Mouse (Mus musculus): ENCODE measurements around the gene Gigyf1. TPM values are rescaled to one million over a fixed set of nuclear protein-coding genes. Genes with fewer than 3 reads are reported as not detected.

Gigyf1 gene
- polyA plus RNA-seq (2015; fragmentation: Illumina TruSeq; extraction: RNeasy Lipid Tissue Mini Kit (QIAGEN cat#74804); ENCODE audit: insufficient read depth, low read depth, low replicate concordance) = 8.7 TPM

GRCm38 (mm10) chr5:137518436-137518835 is at the start of gene Gigyf1:
Gene Gigyf1 (plus strand): TSS chr5:137518548.

GRCm38 (mm10) chr5:137476964-137477363 is 41.4 kb upstream of the Gigyf1 start, which contains the start of gene Zan:
Gene Zan (minus strand): TSS chr5:137477064.

GRCm38 (mm10) chr5:137501709-137502666 is 16.4 kb upstream of the Gigyf1 start, which contains the start of gene Pop7:
Gene Pop7 (minus strand): TSS chr5:137502518.

GRCm38 (mm10) chr5:137533117-137533827 is 14.9 kb downstream of the Gigyf1 start, which contains the start of the genes Epo and Gnb2:
Gene Epo (minus strand): TSS chr5:137533242.
Gene Gnb2 (minus strand): TSS chr5:137533510.

GRCm38 (mm10) chr5:137553411-137553837 is 35.1 kb downstream of the Gigyf1 start, which contains the start of gene Actl6b:
Gene Actl6b (plus strand): TSS chr5:137553517.

GRCm38 (mm10) chr5:137569665-137570064 is 51.3 kb downstream of the Gigyf1 start, which contains the start of gene Tfr2:
Gene Tfr2 (plus strand): TSS chr5:137569840.

Other genes starting within 250 kb of the Gigyf1 start
- 3.5 TPM for gene Ache, start 231.0 kb upstream of the Gigyf1 start, polyA plus RNA-seq (2015; fragmentation: Illumina TruSeq; extraction: RNeasy Lipid Tissue Mini Kit (QIAGEN cat#74804); ENCODE audit: insufficient read depth, low read depth, low replicate concordance)
- gene Ufsp1, start 223.9 kb upstream of the Gigyf1 start, polyA plus RNA-seq (2015; fragmentation: Illumina TruSeq; extraction: RNeasy Lipid Tissue Mini Kit (QIAGEN cat#74804); ENCODE audit: insufficient read depth, low read depth, low replicate concordance) = 2.3 TPM
- 77.8 TPM for gene Srrt, start 210.9 kb upstream of the Gigyf1 start, polyA plus RNA-seq (2015; fragmentation: Illumina TruSeq; extraction: RNeasy Lipid Tissue Mini Kit (QIAGEN cat#74804); ENCODE audit: insufficient read depth, low read depth, low replicate concordance)
- gene Trip6, start 204.1 kb upstream of the Gigyf1 start, polyA plus RNA-seq (2015; fragmentation: Illumina TruSeq; extraction: RNeasy Lipid Tissue Mini Kit (QIAGEN cat#74804); ENCODE audit: insufficient read depth, low read depth, low replicate concordance) = 8.1 TPM
- 8.2 TPM for gene Slc12a9, start 185.0 kb upstream of the Gigyf1 start, polyA plus RNA-seq (2015; fragmentation: Illumina TruSeq; extraction: RNeasy Lipid Tissue Mini Kit (QIAGEN cat#74804); ENCODE audit: insufficient read depth, low read depth, low replicate concordance)
- 15.6 TPM for gene Ephb4, start 168.4 kb upstream of the Gigyf1 start, polyA plus RNA-seq (2015; fragmentation: Illumina TruSeq; extraction: RNeasy Lipid Tissue Mini Kit (QIAGEN cat#74804); ENCODE audit: insufficient read depth, low read depth, low replicate concordance)
- gene Zan, start 41.5 kb upstream of the Gigyf1 start, polyA plus RNA-seq (2015; fragmentation: Illumina TruSeq; extraction: RNeasy Lipid Tissue Mini Kit (QIAGEN cat#74804); ENCODE audit: insufficient read depth, low read depth, low replicate concordance) = 0.06 TPM
- gene Pop7, start 16.0 kb upstream of the Gigyf1 start, polyA plus RNA-seq (2015; fragmentation: Illumina TruSeq; extraction: RNeasy Lipid Tissue Mini Kit (QIAGEN cat#74804); ENCODE audit: insufficient read depth, low read depth, low replicate concordance) = 3.0 TPM
- not detected for gene Epo, start 14.7 kb downstream of the Gigyf1 start, polyA plus RNA-seq (2015; fragmentation: Illumina TruSeq; extraction: RNeasy Lipid Tissue Mini Kit (QIAGEN cat#74804); ENCODE audit: insufficient read depth, low read depth, low replicate concordance)
- gene Gnb2, start 15.0 kb downstream of the Gigyf1 start, polyA plus RNA-seq (2015; fragmentation: Illumina TruSeq; extraction: RNeasy Lipid Tissue Mini Kit (QIAGEN cat#74804); ENCODE audit: insufficient read depth, low read depth, low replicate concordance) = 138 TPM
- gene Actl6b, start 35.0 kb downstream of the Gigyf1 start, polyA plus RNA-seq (2015; fragmentation: Illumina TruSeq; extraction: RNeasy Lipid Tissue Mini Kit (QIAGEN cat#74804); ENCODE audit: insufficient read depth, low read depth, low replicate concordance) = 3.0 TPM
- not detected for gene Tfr2, start 51.3 kb downstream of the Gigyf1 start, polyA plus RNA-seq (2015; fragmentation: Illumina TruSeq; extraction: RNeasy Lipid Tissue Mini Kit (QIAGEN cat#74804); ENCODE audit: insufficient read depth, low read depth, low replicate concordance)
- 12.9 TPM for gene Mospd3, start 82.5 kb downstream of the Gigyf1 start, polyA plus RNA-seq (2015; fragmentation: Illumina TruSeq; extraction: RNeasy Lipid Tissue Mini Kit (QIAGEN cat#74804); ENCODE audit: insufficient read depth, low read depth, low replicate concordance)
- 52.4 TPM for gene Pcolce, start 95.2 kb downstream of the Gigyf1 start, polyA plus RNA-seq (2015; fragmentation: Illumina TruSeq; extraction: RNeasy Lipid Tissue Mini Kit (QIAGEN cat#74804); ENCODE audit: insufficient read depth, low read depth, low replicate concordance)
- gene Fbxo24, start 110.5 kb downstream of the Gigyf1 start, polyA plus RNA-seq (2015; fragmentation: Illumina TruSeq; extraction: RNeasy Lipid Tissue Mini Kit (QIAGEN cat#74804); ENCODE audit: insufficient read depth, low read depth, low replicate concordance) = not detected
- 5.2 TPM for gene Lrch4, start 110.6 kb downstream of the Gigyf1 start, polyA plus RNA-seq (2015; fragmentation: Illumina TruSeq; extraction: RNeasy Lipid Tissue Mini Kit (QIAGEN cat#74804); ENCODE audit: insufficient read depth, low read depth, low replicate concordance)
- gene Gm20605, start 110.6 kb downstream of the Gigyf1 start, polyA plus RNA-seq (2015; fragmentation: Illumina TruSeq; extraction: RNeasy Lipid Tissue Mini Kit (QIAGEN cat#74804); ENCODE audit: insufficient read depth, low read depth, low replicate concordance) = 8.8 TPM
- gene Sap25, start 122.8 kb downstream of the Gigyf1 start, polyA plus RNA-seq (2015; fragmentation: Illumina TruSeq; extraction: RNeasy Lipid Tissue Mini Kit (QIAGEN cat#74804); ENCODE audit: insufficient read depth, low read depth, low replicate concordance) = 41.3 TPM
- 0.57 TPM for gene Irs3, start 127.2 kb downstream of the Gigyf1 start, polyA plus RNA-seq (2015; fragmentation: Illumina TruSeq; extraction: RNeasy Lipid Tissue Mini Kit (QIAGEN cat#74804); ENCODE audit: insufficient read depth, low read depth, low replicate concordance)
- gene Agfg2, start 166.2 kb downstream of the Gigyf1 start, polyA plus RNA-seq (2015; fragmentation: Illumina TruSeq; extraction: RNeasy Lipid Tissue Mini Kit (QIAGEN cat#74804); ENCODE audit: insufficient read depth, low read depth, low replicate concordance) = 3.9 TPM
- 1.2 TPM for gene Nyap1, start 223.1 kb downstream of the Gigyf1 start, polyA plus RNA-seq (2015; fragmentation: Illumina TruSeq; extraction: RNeasy Lipid Tissue Mini Kit (QIAGEN cat#74804); ENCODE audit: insufficient read depth, low read depth, low replicate concordance)
- gene Tsc22d4, start 227.2 kb downstream of the Gigyf1 start, polyA plus RNA-seq (2015; fragmentation: Illumina TruSeq; extraction: RNeasy Lipid Tissue Mini Kit (QIAGEN cat#74804); ENCODE audit: insufficient read depth, low read depth, low replicate concordance) = 16.1 TPM